Mouse (Mus musculus): Measurements from ENCODE around the gene Pip5kl1. TPM values are rescaled to one million over a fixed set of nuclear protein-coding genes. Genes with fewer than 3 reads are reported as not detected.

Gene Pip5kl1
- total and polyA plus RNA-seq, 3 experiments: 0.13 to 0.71 TPM; not detected in 1

GRCm38 (mm10) chr2:32568149-32568548, 6.4 kb upstream of the Pip5kl1 start:
- no peak overlapping the region; the same call in 1 of the 2 replicates for H3K4me3 ChIP-seq (ENCODE audit: low read depth, low read length)
- no peak for TF ChIP-seq GATA2 (IDR thresholded peaks at IDR 0.05; ENCODE audit: borderline replicate concordance, low read depth, low read length)
- TF ChIP-seq GATA1 (IDR thresholded peaks at IDR 0.05; ENCODE audit: borderline replicate concordance, low read length): no peak
- TF ChIP-seq POLR2AphosphoS5 (IDR thresholded peaks at IDR 0.05; ENCODE audit: insufficient replicate concordance, low read depth, low read length): no peak
- TF ChIP-seq TAL1 (conservative IDR thresholded peaks at IDR 0.05; ENCODE audit: low read depth, low read length): no peak
- TF ChIP-seq CTCF (IDR thresholded peaks at IDR 0.05; ENCODE audit: low read depth, low read length): no peak
- no peaks in the 10 kb centered on the region for H3K27me3 ChIP-seq (ENCODE audit: insufficient read depth, low read length)
- peaks cover 76% of the 10 kb centered on the region for H3K36me3 ChIP-seq (replicated peaks)
- DNase-seq (ENCODE audit: low spot score) (peak; percentile 21), ATAC-seq (ENCODE audit: extremely low read depth, insufficient number of reproducible peaks, low FRiP score, poor library complexity, severe bottlenecking) (no peak)
- H3K4me1 ChIP-seq (ENCODE audit: insufficient read depth, low read depth, low read length): peaks cover 40% of the 10 kb centered on the region
- no peaks in the 10 kb centered on the region for H3K9me3 ChIP-seq (replicated peaks)

GRCm38 (mm10) chr2:32568941-32569340, 5.7 kb upstream of the Pip5kl1 start:
- H3K27me3 ChIP-seq (ENCODE audit: insufficient read depth, low read length): no peaks in the 10 kb centered on the region
- no peak overlapping the region for H3K4me3 ChIP-seq (ENCODE audit: low read depth, low read length)
- peaks cover 76% of the 10 kb centered on the region for H3K36me3 ChIP-seq (replicated peaks)
- no peak for TF ChIP-seq GATA2 (IDR thresholded peaks at IDR 0.05; ENCODE audit: borderline replicate concordance, low read depth, low read length)
- no peak for TF ChIP-seq CTCF (IDR thresholded peaks at IDR 0.05; ENCODE audit: low read depth, low read length)
- no peak for TF ChIP-seq TAL1 (conservative IDR thresholded peaks at IDR 0.05; ENCODE audit: low read depth, low read length)
- no peak for TF ChIP-seq POLR2AphosphoS5 (IDR thresholded peaks at IDR 0.05; ENCODE audit: insufficient replicate concordance, low read depth, low read length)
- TF ChIP-seq GATA1 (IDR thresholded peaks at IDR 0.05; ENCODE audit: borderline replicate concordance, low read length): no peak
- DNase-seq (ENCODE audit: low spot score) (no peak), ATAC-seq (ENCODE audit: extremely low read depth, insufficient number of reproducible peaks, low FRiP score, poor library complexity, severe bottlenecking) (no peak)
- H3K9me3 ChIP-seq (replicated peaks): no peaks in the 10 kb centered on the region
- peaks cover 41% of the 10 kb centered on the region for H3K4me1 ChIP-seq (ENCODE audit: insufficient read depth, low read depth, low read length)

- DNase-seq (ENCODE audit: low spot score) (peak; percentile 96), ATAC-seq (ENCODE audit: extremely low read depth, insufficient number of reproducible peaks, low FRiP score, poor library complexity, severe bottlenecking) (peak; percentile 81)
- peaks cover 5% of the 10 kb centered on the region; the same call in 1 of the 2 replicates for H3K27me3 ChIP-seq (ENCODE audit: insufficient read depth, low read length)
- TF ChIP-seq GATA2 (IDR thresholded peaks at IDR 0.05; ENCODE audit: borderline replicate concordance, low read depth, low read length): no peak
- TF ChIP-seq TAL1 (conservative IDR thresholded peaks at IDR 0.05; ENCODE audit: low read depth, low read length): no peak
- no peak for TF ChIP-seq POLR2AphosphoS5 (IDR thresholded peaks at IDR 0.05; ENCODE audit: insufficient replicate concordance, low read depth, low read length)
- no peak for TF ChIP-seq GATA1 (IDR thresholded peaks at IDR 0.05; ENCODE audit: borderline replicate concordance, low read length)
- H3K4me1 ChIP-seq (ENCODE audit: insufficient read depth, low read depth, low read length): peaks cover 44% of the 10 kb centered on the region
- H3K4me3 ChIP-seq (ENCODE audit: low read depth, low read length): peak within 1 kb of the TSS; percentile 77
- peaks cover 72% of the 10 kb centered on the region for H3K36me3 ChIP-seq (replicated peaks)
- no peaks in the 10 kb centered on the region for H3K9me3 ChIP-seq (replicated peaks)
Observed at GRCm38 (mm10) chr2:32570698-32571494, 3.7 kb upstream of the Pip5kl1 start, which contains the start of gene Dpm2. Dpm2 (plus strand) TSS chr2:32570858.

- no peaks in the 10 kb centered on the region for H3K9me3 ChIP-seq (replicated peaks)
- peaks cover 36% of the 10 kb centered on the region for H3K4me1 ChIP-seq (ENCODE audit: insufficient read depth, low read depth, low read length)
- ATAC-seq (ENCODE audit: extremely low read depth, insufficient number of reproducible peaks, low FRiP score, poor library complexity, severe bottlenecking) (no peak), DNase-seq (ENCODE audit: low spot score) (no peak)
- H3K27me3 ChIP-seq (ENCODE audit: insufficient read depth, low read length): peaks cover 8% of the 10 kb centered on the region; the same call in 1 of the 2 replicates
- peak overlapping the region; percentile 77; the same call in 1 of the 2 replicates for H3K4me3 ChIP-seq (ENCODE audit: low read depth, low read length)
- peaks cover 66% of the 10 kb centered on the region for H3K36me3 ChIP-seq (replicated peaks)
- TF ChIP-seq TAL1 (conservative IDR thresholded peaks at IDR 0.05; ENCODE audit: low read depth, low read length) (no peak), GATA2 (IDR thresholded peaks at IDR 0.05; ENCODE audit: borderline replicate concordance, low read depth, low read length) (no peak), POLR2AphosphoS5 (IDR thresholded peaks at IDR 0.05; ENCODE audit: insufficient replicate concordance, low read depth, low read length) (no peak)
Observed at GRCm38 (mm10) chr2:32572196-32572595, 2.4 kb upstream of the Pip5kl1 start.

- no peak for DNase-seq (ENCODE audit: low spot score)
- ATAC-seq (ENCODE audit: extremely low read depth, insufficient number of reproducible peaks, low FRiP score, poor library complexity, severe bottlenecking): no peak
- no peak overlapping the region for H3K4me3 ChIP-seq (ENCODE audit: low read depth, low read length)
- peaks cover 29% of the 10 kb centered on the region for H3K4me1 ChIP-seq (ENCODE audit: insufficient read depth, low read depth, low read length)
- peaks cover 27% of the 10 kb centered on the region for H3K27me3 ChIP-seq (ENCODE audit: insufficient read depth, low read length)
- H3K9me3 ChIP-seq (replicated peaks): no peaks in the 10 kb centered on the region
- peaks cover 46% of the 10 kb centered on the region for H3K36me3 ChIP-seq (replicated peaks)
- TF ChIP-seq CTCF (IDR thresholded peaks at IDR 0.05; ENCODE audit: low read depth, low read length) (peak; percentile 74), GATA1 (IDR thresholded peaks at IDR 0.05; ENCODE audit: borderline replicate concordance, low read length) (no peak)
Observed at GRCm38 (mm10) chr2:32574901-32575585, 446 bp downstream of the Pip5kl1 start.

GRCm38 (mm10) chr2:32575586-32576160, 1.1 kb downstream of the Pip5kl1 start, which contains the start of gene 9430097D07Rik:
9430097D07Rik (minus strand) TSS chr2:32575684.
- no peak for DNase-seq (ENCODE audit: low spot score)
- no peak within 1 kb of the TSS for H3K4me3 ChIP-seq (ENCODE audit: low read depth, low read length)
- H3K9me3 ChIP-seq (replicated peaks): no peaks in the 10 kb centered on the region
- peaks cover 46% of the 10 kb centered on the region for H3K36me3 ChIP-seq (replicated peaks)
- ATAC-seq (ENCODE audit: extremely low read depth, insufficient number of reproducible peaks, low FRiP score, poor library complexity, severe bottlenecking): no peak
- TF ChIP-seq TAL1 (conservative IDR thresholded peaks at IDR 0.05; ENCODE audit: low read depth, low read length) (no peak), GATA1 (IDR thresholded peaks at IDR 0.05; ENCODE audit: borderline replicate concordance, low read length) (no peak), CTCF (IDR thresholded peaks at IDR 0.05; ENCODE audit: low read depth, low read length) (no peak), GATA2 (IDR thresholded peaks at IDR 0.05; ENCODE audit: borderline replicate concordance, low read depth, low read length) (no peak), POLR2AphosphoS5 (IDR thresholded peaks at IDR 0.05; ENCODE audit: insufficient replicate concordance, low read depth, low read length) (no peak)
- H3K27me3 ChIP-seq (ENCODE audit: insufficient read depth, low read length): peaks cover 34% of the 10 kb centered on the region
- H3K4me1 ChIP-seq (ENCODE audit: insufficient read depth, low read depth, low read length): peaks cover 23% of the 10 kb centered on the region
